Mouse (Mus musculus) neural tube, embryonic 11.5 days (tissue): ENCODE measurements around the gene Snrpc. TPM values are rescaled to one million over a fixed set of nuclear protein-coding genes. Genes with fewer than 3 reads are reported as not detected.

ENCODE experiments used
- ATAC-seq: fragments of 200-750 bp; cut with Nextera tagmentation; 2 replicates; pipeline ENCODE4 v1.8.0; 2017; ENCODE audit warnings: moderate number of reproducible peaks, mild to moderate bottlenecking, moderate TSS enrichment, moderate library complexity; ENCODE audit not compliant: insufficient read depth, low FRiP score, low TSS enrichment
- DNase-seq: peaks from one replicate; pipeline ENCODE4 v3.0.0-alpha.2; 2015; ENCODE audit warnings: low spot score
- H3K27ac ChIP-seq: fragments of 300-500 bp; sonication (generic); 2 replicates; pipeline ENCODE4 v1.5.1; 2014; ENCODE audit warnings: low read depth, mild to moderate bottlenecking, low read length
- H3K27me3 ChIP-seq: fragments of 300-500 bp; sonication (generic); 2 replicates; pipeline ENCODE4 v1.6.1; 2014; ENCODE audit warnings: mild to moderate bottlenecking, low read length, mixed read lengths; ENCODE audit not compliant: control insufficient read depth, insufficient read depth
- H3K36me3 ChIP-seq: fragments of 300-500 bp; sonication (generic); 2 replicates; pipeline ENCODE4 v1.6.1; 2014; ENCODE audit warnings: mild to moderate bottlenecking, low read length, moderate library complexity, mixed read lengths; ENCODE audit not compliant: control insufficient read depth, insufficient read depth
- H3K4me1 ChIP-seq: fragments of 300-500 bp; sonication (generic); 2 replicates; pipeline ENCODE4 v1.6.1; 2014; ENCODE audit warnings: low read length, mixed read lengths; ENCODE audit not compliant: control insufficient read depth, insufficient read depth
- H3K4me2 ChIP-seq: fragments of 300-500 bp; sonication (generic); 2 replicates; pipeline ENCODE4 v1.6.1; 2014; ENCODE audit warnings: low read depth, mild to moderate bottlenecking, moderate library complexity
- H3K4me3 ChIP-seq: fragments of 300-500 bp; sonication (generic); 2 replicates; pipeline ENCODE4 v1.5.1; 2014; ENCODE audit warnings: low read depth, low read length
- H3K9ac ChIP-seq: fragments of 300-500 bp; sonication (generic); 2 replicates; pipeline ENCODE4 v1.6.1; 2014; ENCODE audit warnings: mild to moderate bottlenecking, low read length
- H3K9me3 ChIP-seq: fragments of 300-500 bp; sonication (generic); 2 replicates; pipeline ENCODE4 v1.6.1; 2016; ENCODE audit warnings: low read length; ENCODE audit not compliant: control insufficient read depth
- WGBS: fragments of 180-500 bp; shearing (Covaris S2); extraction: QIAGEN DNeasy Blood & Tissue Kit; methylation state at CpG from one replicate; pipeline ENCODE4 v1.1.7; 2014; 5-methylcytosine and 5-hydroxymethylcytosine counted together
- polyA plus RNA-seq: library from polyadenylated mRNA; unstranded; fragments of >200 nt; fragmentation: Nextera tagmentation; extraction: Ambion mirVana; gene quantifications from 2 replicates; pipeline ENCODE4 v1.2.1, GENCODE M21; 2014

Snrpc gene
- polyA plus RNA-seq, 1 experiment from 2014 or later = 350 TPM

DNA sequence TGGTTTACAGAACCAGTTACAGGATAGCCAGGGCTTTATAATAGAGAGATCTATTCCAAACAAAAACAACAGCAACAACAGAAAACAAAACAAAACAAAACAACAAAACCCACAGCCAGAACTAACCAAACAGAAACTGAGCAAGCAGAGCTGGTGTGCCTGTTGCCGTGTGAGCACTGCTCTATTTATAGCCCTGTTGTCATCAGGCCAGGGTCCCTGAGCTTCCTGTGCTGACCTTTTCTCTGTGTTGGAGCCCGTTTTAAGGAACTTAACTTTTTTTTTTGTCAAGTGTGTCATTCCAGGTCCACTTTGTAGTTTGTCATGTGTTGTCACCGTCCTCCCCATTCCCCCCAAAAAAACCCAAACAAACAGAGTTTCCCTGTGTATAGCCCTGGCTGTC, 13.1 kb downstream of the Snrpc start:
- H3K4me3 ChIP-seq = no peak overlapping the region
- ATAC-seq = no peak
- no peak overlapping the region for H3K27ac ChIP-seq
- H3K27me3 ChIP-seq = no peaks in the 10 kb centered on the region
- no peaks in the 10 kb centered on the region for H3K9me3 ChIP-seq
- no peak overlapping the region for H3K4me2 ChIP-seq
- DNase-seq = no peak
- peaks cover 17% of the 10 kb centered on the region for H3K36me3 ChIP-seq
- H3K9ac ChIP-seq = no peak overlapping the region
- H3K4me1 ChIP-seq = no peaks in the 10 kb centered on the region
- 85% methylated on average over 3 of the region's 3 CpGs for WGBS

DNA sequence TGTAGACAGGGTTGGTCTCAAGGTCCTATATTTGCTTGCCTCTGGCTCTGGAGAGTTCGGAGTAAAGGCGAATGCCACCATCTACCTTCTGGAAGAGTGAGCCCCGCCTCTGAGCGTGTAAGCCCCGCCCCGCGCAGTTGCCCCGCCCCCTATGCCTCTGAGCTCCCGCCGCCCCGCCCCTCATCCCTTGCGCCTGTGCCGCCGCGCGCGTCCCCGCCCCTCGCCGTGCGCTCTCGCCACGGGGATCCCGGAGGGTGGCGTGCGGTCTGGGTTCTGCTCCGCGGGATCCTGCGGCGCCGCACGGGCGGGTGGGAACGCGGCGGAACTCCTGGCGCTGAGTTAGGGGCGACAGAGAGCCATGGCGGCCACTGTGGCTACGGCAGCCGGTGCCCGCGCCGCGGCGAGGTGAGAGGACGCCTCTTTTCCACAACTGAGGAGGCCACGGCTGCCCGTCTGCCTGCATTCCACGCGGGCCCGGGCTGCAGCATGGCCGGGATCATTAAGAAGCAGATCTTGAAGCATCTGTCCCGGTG, 18.4 kb downstream of the Snrpc start, which contains the start of gene Uhrf1bp1:
Gene Uhrf1bp1, plus strand, starts transcription at position 177 of the 533 bp plus-strand sequence.
- Histone ChIP-seq H3K4me2 (peak within 1 kb of the TSS; percentile 74), H3K4me1 (peaks cover 15% of the 10 kb centered on the region), H3K9ac (peak within 1 kb of the TSS; percentile 93), H3K9me3 (no peaks in the 10 kb centered on the region), H3K4me3 (peak within 1 kb of the TSS; percentile 79), H3K27me3 (no peaks in the 10 kb centered on the region), H3K27ac (peak within 1 kb of the TSS; percentile 54), H3K36me3 (no peaks in the 10 kb centered on the region; the same call in 1 of the 2 replicates)
- ATAC-seq (peak; percentile 81), DNase-seq (peak; percentile 88)
- under 1% methylated on average over 39 of the region's 54 CpGs for WGBS

- peak; percentile 60 for ATAC-seq
- Histone ChIP-seq H3K4me3 (peak overlapping the region; percentile 79), H3K9ac (peak overlapping the region; percentile 93), H3K9me3 (no peaks in the 10 kb centered on the region), H3K4me2 (peak overlapping the region; percentile 74), H3K36me3 (no peaks in the 10 kb centered on the region; the same call in 1 of the 2 replicates), H3K4me1 (peaks cover 15% of the 10 kb centered on the region), H3K27ac (peak overlapping the region; percentile 54), H3K27me3 (no peaks in the 10 kb centered on the region)
- WGBS = 2% methylated on average over 50 of the region's 52 CpGs
- DNase-seq = peak; percentile 69
Observed at GRCm38 (mm10) chr17:27856798-27857648, 19.1 kb downstream of the Snrpc start.

- 49% methylated on average over 11 of the region's 11 CpGs for WGBS
- Histone ChIP-seq H3K4me1 (peaks cover 15% of the 10 kb centered on the region), H3K9ac (peak overlapping the region; percentile 93), H3K4me2 (peak overlapping the region; percentile 74), H3K4me3 (peak overlapping the region; percentile 79), H3K27ac (no peak overlapping the region), H3K9me3 (no peaks in the 10 kb centered on the region), H3K36me3 (no peaks in the 10 kb centered on the region; the same call in 1 of the 2 replicates), H3K27me3 (no peaks in the 10 kb centered on the region)
- DNase-seq (no peak), ATAC-seq (no peak)
Observed at GRCm38 (mm10) chr17:27857649-27858475, 19.9 kb downstream of the Snrpc start.

- Histone ChIP-seq H3K4me1 (peaks cover 15% of the 10 kb centered on the region), H3K27ac (no peak overlapping the region), H3K27me3 (no peaks in the 10 kb centered on the region), H3K9ac (no peak overlapping the region), H3K4me3 (no peak overlapping the region), H3K36me3 (no peaks in the 10 kb centered on the region; the same call in 1 of the 2 replicates), H3K4me2 (peak overlapping the region; percentile 12; the same call in 1 of the 2 replicates), H3K9me3 (no peaks in the 10 kb centered on the region)
- DNase-seq (no peak), ATAC-seq (no peak)
- 26% methylated on average over 2 of the region's 2 CpGs for WGBS
Observed at GRCm38 (mm10) chr17:27859131-27859530, 21.2 kb downstream of the Snrpc start.

- Histone ChIP-seq H3K4me1 (no peaks in the 10 kb centered on the region), H3K4me2 (no peak overlapping the region), H3K36me3 (no peaks in the 10 kb centered on the region; the same call in 1 of the 2 replicates), H3K9me3 (no peaks in the 10 kb centered on the region), H3K27me3 (no peaks in the 10 kb centered on the region), H3K27ac (no peak overlapping the region), H3K9ac (no peak overlapping the region), H3K4me3 (no peak overlapping the region)
- DNase-seq = no peak
- WGBS = 66% methylated on average over 2 of the region's 2 CpGs
- ATAC-seq = no peak
Observed at GRCm38 (mm10) chr17:27865461-27865860, 27.5 kb downstream of the Snrpc start.

DNA sequence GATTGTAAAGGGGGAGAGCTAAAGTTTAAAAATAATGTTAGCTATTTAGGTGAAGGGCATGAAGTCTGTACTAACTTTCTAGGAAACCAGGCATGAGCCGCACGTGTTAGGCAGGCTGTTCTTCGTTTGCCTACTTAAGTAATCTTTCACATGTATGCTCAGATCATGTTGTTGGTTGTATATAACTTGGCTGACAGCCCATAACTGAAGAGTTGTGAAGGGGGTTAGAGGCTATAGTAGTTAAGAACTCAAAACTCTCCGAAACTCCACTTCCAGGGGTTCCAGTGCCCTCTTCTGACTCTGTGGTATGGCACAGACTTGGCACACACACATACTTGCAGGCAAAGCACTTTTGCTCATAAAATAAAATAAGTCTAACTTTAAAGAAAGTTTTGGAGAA, 28.8 kb downstream of the Snrpc start:
- Histone ChIP-seq H3K36me3 (no peaks in the 10 kb centered on the region; the same call in 1 of the 2 replicates), H3K4me3 (no peak overlapping the region), H3K9me3 (no peaks in the 10 kb centered on the region), H3K27ac (no peak overlapping the region), H3K9ac (no peak overlapping the region), H3K4me2 (no peak overlapping the region), H3K4me1 (no peaks in the 10 kb centered on the region), H3K27me3 (no peaks in the 10 kb centered on the region)
- ATAC-seq = no peak
- DNase-seq = no peak
- 94% methylated on average over 4 of the region's 4 CpGs for WGBS

DNA sequence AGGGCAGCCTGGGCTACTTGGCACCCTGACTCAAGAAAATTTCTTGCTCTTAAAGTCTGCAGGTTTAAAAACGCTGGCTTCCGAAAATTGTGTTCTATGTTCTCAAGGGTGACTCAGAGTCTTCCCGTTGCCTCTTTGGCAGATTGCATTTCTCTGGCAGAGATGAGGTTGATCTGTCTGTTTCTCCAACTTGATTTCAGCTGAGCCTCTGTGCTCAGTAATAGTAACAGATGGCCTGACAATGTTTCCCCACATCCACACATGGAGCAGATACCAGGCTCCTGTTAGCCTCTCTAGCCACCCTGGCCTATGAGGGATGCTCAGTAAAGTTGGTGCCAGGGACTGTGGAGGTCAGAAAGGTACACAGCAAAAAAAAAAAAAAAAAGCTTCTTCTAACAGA, 33.9 kb downstream of the Snrpc start:
- DNase-seq (no peak), ATAC-seq (no peak)
- Histone ChIP-seq H3K9me3 (no peaks in the 10 kb centered on the region), H3K4me3 (no peak overlapping the region), H3K9ac (no peak overlapping the region), H3K4me1 (no peaks in the 10 kb centered on the region), H3K4me2 (no peak overlapping the region), H3K27ac (no peak overlapping the region), H3K36me3 (no peaks in the 10 kb centered on the region), H3K27me3 (no peaks in the 10 kb centered on the region)
- WGBS = 92% methylated on average over 3 of the region's 3 CpGs
